Mouse (Mus musculus): ENCODE measurements around the gene Bcl2l10.
A peak's percentile ranks its signal among the peaks of the same experiment; 100 is the strongest.
"Not testable (repeated sequence)": the region's sequence is repeated elsewhere in the genome, so short reads cannot be mapped to it uniquely, and the experiment has no call there.

The Bcl2l10 gene

GRCm38 (mm10) chr9:75338016-75338415 is 9.5 kb upstream of the Bcl2l10 start:
- DNase-seq (ENCODE audit: low read depth in 1 of 2, low spot score in 2 of 2) = no peak

GRCm38 (mm10) chr9:75342433-75342832 is 5.1 kb upstream of the Bcl2l10 start:
- no peak for DNase-seq (ENCODE audit: low read depth in 1 of 2, low spot score in 2 of 2)

- no peak for DNase-seq (ENCODE audit: low read depth in 1 of 2, low spot score in 2 of 2)
These were observed 508 bp downstream of the Bcl2l10 start for GRCm38 (mm10) chr9:75348066-75348465.

GRCm38 (mm10) chr9:75348641-75349040 is 1.1 kb downstream of the Bcl2l10 start:
- no peak for DNase-seq (ENCODE audit: low read depth in 1 of 2, low spot score in 2 of 2)

GRCm38 (mm10) chr9:75353094-75353493 is 5.5 kb downstream of the Bcl2l10 start:
- no peak for DNase-seq (ENCODE audit: low read depth in 1 of 2, low spot score in 2 of 2)

GRCm38 (mm10) chr9:75355783-75356182 is 8.2 kb downstream of the Bcl2l10 start:
- no peak for DNase-seq (ENCODE audit: low read depth in 1 of 2, low spot score in 2 of 2)

- DNase-seq (ENCODE audit: low read depth in 1 of 2, low spot score in 2 of 2) = no peak
These were observed 9.6 kb downstream of the Bcl2l10 start for GRCm38 (mm10) chr9:75357087-75357654.

GRCm38 (mm10) chr9:75361699-75362098 is 14.1 kb downstream of the Bcl2l10 start:
- DNase-seq (ENCODE audit: low read depth in 1 of 2, low spot score in 2 of 2) = peak in 1 of 2 experiments; percentile 35

- no peak for DNase-seq (ENCODE audit: low read depth in 1 of 2, low spot score in 2 of 2)
These were observed 14.6 kb downstream of the Bcl2l10 start for GRCm38 (mm10) chr9:75362201-75362600.

GRCm38 (mm10) chr9:75363001-75363400 is 15.4 kb downstream of the Bcl2l10 start:
- DNase-seq (ENCODE audit: low read depth in 1 of 2, low spot score in 2 of 2) = no peak

- DNase-seq (ENCODE audit: low read depth in 1 of 2, low spot score in 2 of 2) = not testable (repeated sequence)
These were observed 16.1 kb downstream of the Bcl2l10 start for GRCm38 (mm10) chr9:75363702-75364101.

- DNase-seq (ENCODE audit: low read depth in 1 of 2, low spot score in 2 of 2) = no peak
These were observed 17.6 kb downstream of the Bcl2l10 start for GRCm38 (mm10) chr9:75365195-75365594.

- DNase-seq (ENCODE audit: low read depth in 1 of 2, low spot score in 2 of 2) = no peak
These were observed 18.6 kb downstream of the Bcl2l10 start for GRCm38 (mm10) chr9:75366191-75366590.

GRCm38 (mm10) chr9:75368779-75369178 is 21.2 kb downstream of the Bcl2l10 start:
- DNase-seq (ENCODE audit: low read depth in 1 of 2, low spot score in 2 of 2) = no peak

- no peak for DNase-seq (ENCODE audit: low read depth in 1 of 2, low spot score in 2 of 2)
These were observed 28.0 kb downstream of the Bcl2l10 start for GRCm38 (mm10) chr9:75375606-75376005.

GRCm38 (mm10) chr9:75376428-75376827 is 28.9 kb downstream of the Bcl2l10 start:
- DNase-seq (ENCODE audit: low read depth in 1 of 2, low spot score in 2 of 2) = no peak

GRCm38 (mm10) chr9:75378774-75379173 is 31.2 kb downstream of the Bcl2l10 start:
- DNase-seq (ENCODE audit: low read depth in 1 of 2, low spot score in 2 of 2) = no peak

GRCm38 (mm10) chr9:75382825-75383224 is 35.3 kb downstream of the Bcl2l10 start:
- no peak for DNase-seq (ENCODE audit: low read depth in 1 of 2, low spot score in 2 of 2)

- no peak for DNase-seq (ENCODE audit: low read depth in 1 of 2, low spot score in 2 of 2)
These were observed 36.2 kb downstream of the Bcl2l10 start for GRCm38 (mm10) chr9:75383785-75384184.

GRCm38 (mm10) chr9:75384337-75384962 is 36.9 kb downstream of the Bcl2l10 start:
- DNase-seq (ENCODE audit: low read depth in 1 of 2, low spot score in 2 of 2) = no peak

- DNase-seq (ENCODE audit: low read depth in 1 of 2, low spot score in 2 of 2) = no peak
These were observed 37.8 kb downstream of the Bcl2l10 start for GRCm38 (mm10) chr9:75385218-75385974.

- no peak for DNase-seq (ENCODE audit: low read depth in 1 of 2, low spot score in 2 of 2)
These were observed 45.7 kb downstream of the Bcl2l10 start for GRCm38 (mm10) chr9:75393251-75393650.
